Mouse (Mus musculus): Measurements from ENCODE around the gene Grk1. TPM values are rescaled to one million over a fixed set of nuclear protein-coding genes. Genes with fewer than 3 reads are reported as not detected.

Gene Grk1
- polyA plus RNA-seq, 1 experiment = not detected

GRCm38 (mm10) chr8:13386366-13386765, 18.5 kb upstream of the Grk1 start:
- H3K27ac ChIP-seq (ENCODE audit: insufficient read depth, low read depth, low read length) = no peak overlapping the region
- no peaks in the 10 kb centered on the region for H3K4me1 ChIP-seq (ENCODE audit: control insufficient read depth, insufficient read depth, low read length)
- H3K4me3 ChIP-seq (ENCODE audit: insufficient read depth, low read depth, low read length) = no peak overlapping the region
- TF ChIP-seq CTCF (IDR thresholded peaks at IDR 0.05; ENCODE audit: insufficient read depth, low read depth, low read length) (no peak), POLR2A (IDR thresholded peaks at IDR 0.05; ENCODE audit: insufficient read depth, low read depth, low read length) (no peak)
- 80% methylated on average over 13 of the region's 13 CpGs for WGBS

GRCm38 (mm10) chr8:13387728-13388127, 17.2 kb upstream of the Grk1 start:
- no peaks in the 10 kb centered on the region for H3K4me1 ChIP-seq (ENCODE audit: control insufficient read depth, insufficient read depth, low read length)
- TF ChIP-seq CTCF (IDR thresholded peaks at IDR 0.05; ENCODE audit: insufficient read depth, low read depth, low read length) = no peak
- TF ChIP-seq POLR2A (IDR thresholded peaks at IDR 0.05; ENCODE audit: insufficient read depth, low read depth, low read length) = no peak
- no peak overlapping the region for H3K4me3 ChIP-seq (ENCODE audit: insufficient read depth, low read depth, low read length)
- no peak overlapping the region for H3K27ac ChIP-seq (ENCODE audit: insufficient read depth, low read depth, low read length)
- 82% methylated on average over 8 of the region's 8 CpGs for WGBS

GRCm38 (mm10) chr8:13388744-13389143, 16.1 kb upstream of the Grk1 start:
- H3K4me1 ChIP-seq (ENCODE audit: control insufficient read depth, insufficient read depth, low read length) = no peaks in the 10 kb centered on the region
- 91% methylated on average over 2 of the region's 2 CpGs for WGBS
- TF ChIP-seq POLR2A (IDR thresholded peaks at IDR 0.05; ENCODE audit: insufficient read depth, low read depth, low read length) = no peak
- no peak for TF ChIP-seq CTCF (IDR thresholded peaks at IDR 0.05; ENCODE audit: insufficient read depth, low read depth, low read length)
- no peak overlapping the region for H3K4me3 ChIP-seq (ENCODE audit: insufficient read depth, low read depth, low read length)
- no peak overlapping the region for H3K27ac ChIP-seq (ENCODE audit: insufficient read depth, low read depth, low read length)

GRCm38 (mm10) chr8:13393869-13394268, 11.0 kb upstream of the Grk1 start:
- no peak overlapping the region for H3K27ac ChIP-seq (ENCODE audit: insufficient read depth, low read depth, low read length)
- TF ChIP-seq CTCF (IDR thresholded peaks at IDR 0.05; ENCODE audit: insufficient read depth, low read depth, low read length) = no peak
- TF ChIP-seq POLR2A (IDR thresholded peaks at IDR 0.05; ENCODE audit: insufficient read depth, low read depth, low read length) = no peak
- WGBS = 87% methylated on average over 7 of the region's 7 CpGs
- H3K4me1 ChIP-seq (ENCODE audit: control insufficient read depth, insufficient read depth, low read length) = no peaks in the 10 kb centered on the region
- H3K4me3 ChIP-seq (ENCODE audit: insufficient read depth, low read depth, low read length) = no peak overlapping the region

- TF ChIP-seq POLR2A (IDR thresholded peaks at IDR 0.05; ENCODE audit: insufficient read depth, low read depth, low read length) = no peak
- no peak for TF ChIP-seq CTCF (IDR thresholded peaks at IDR 0.05; ENCODE audit: insufficient read depth, low read depth, low read length)
- Histone ChIP-seq H3K4me1 (ENCODE audit: control insufficient read depth, insufficient read depth, low read length) (no peaks in the 10 kb centered on the region), H3K27ac (ENCODE audit: insufficient read depth, low read depth, low read length) (no peak within 1 kb of the TSS), H3K4me3 (ENCODE audit: insufficient read depth, low read depth, low read length) (no peak within 1 kb of the TSS)
- 89% methylated on average over 5 of the region's 5 CpGs for WGBS
Observed at GRCm38 (mm10) chr8:13396725-13397124, 8.2 kb upstream of the Grk1 start, which contains the start of gene Atp4b. Gene Atp4b, minus strand, starts transcription at chr8:13396825.

GRCm38 (mm10) chr8:13403517-13403916, 1.4 kb upstream of the Grk1 start:
- TF ChIP-seq CTCF (IDR thresholded peaks at IDR 0.05; ENCODE audit: insufficient read depth, low read depth, low read length) = no peak
- TF ChIP-seq POLR2A (IDR thresholded peaks at IDR 0.05; ENCODE audit: insufficient read depth, low read depth, low read length) = no peak
- Histone ChIP-seq H3K27ac (ENCODE audit: insufficient read depth, low read depth, low read length) (no peak overlapping the region), H3K4me3 (ENCODE audit: insufficient read depth, low read depth, low read length) (no peak overlapping the region), H3K4me1 (ENCODE audit: control insufficient read depth, insufficient read depth, low read length) (no peaks in the 10 kb centered on the region)
- 80% methylated on average over 6 of the region's 6 CpGs for WGBS

GRCm38 (mm10) chr8:13406011-13406410, 1.1 kb downstream of the Grk1 start:
- no peak overlapping the region for H3K4me3 ChIP-seq (ENCODE audit: insufficient read depth, low read depth, low read length)
- no peak overlapping the region for H3K27ac ChIP-seq (ENCODE audit: insufficient read depth, low read depth, low read length)
- TF ChIP-seq POLR2A (IDR thresholded peaks at IDR 0.05; ENCODE audit: insufficient read depth, low read depth, low read length) (no peak), CTCF (IDR thresholded peaks at IDR 0.05; ENCODE audit: insufficient read depth, low read depth, low read length) (no peak)
- 69% methylated on average over 5 of the region's 5 CpGs for WGBS
- H3K4me1 ChIP-seq (ENCODE audit: control insufficient read depth, insufficient read depth, low read length) = no peaks in the 10 kb centered on the region

- Histone ChIP-seq H3K4me3 (ENCODE audit: insufficient read depth, low read depth, low read length) (no peak overlapping the region), H3K27ac (ENCODE audit: insufficient read depth, low read depth, low read length) (no peak overlapping the region), H3K4me1 (ENCODE audit: control insufficient read depth, insufficient read depth, low read length) (no peaks in the 10 kb centered on the region)
- WGBS = 22% methylated on average over 6 of the region's 6 CpGs
- TF ChIP-seq POLR2A (IDR thresholded peaks at IDR 0.05; ENCODE audit: insufficient read depth, low read depth, low read length) = no peak
- peak; percentile 32; the same call in 1 of the 2 replicates for TF ChIP-seq CTCF (IDR thresholded peaks at IDR 0.05; ENCODE audit: insufficient read depth, low read depth, low read length)
Observed at GRCm38 (mm10) chr8:13411597-13411996, 6.7 kb downstream of the Grk1 start.

GRCm38 (mm10) chr8:13412891-13413558, 8.1 kb downstream of the Grk1 start:
- 63% methylated on average over 13 of the region's 13 CpGs for WGBS
- Histone ChIP-seq H3K4me3 (ENCODE audit: insufficient read depth, low read depth, low read length) (no peak overlapping the region), H3K27ac (ENCODE audit: insufficient read depth, low read depth, low read length) (no peak overlapping the region), H3K4me1 (ENCODE audit: control insufficient read depth, insufficient read depth, low read length) (no peaks in the 10 kb centered on the region)
- TF ChIP-seq CTCF (IDR thresholded peaks at IDR 0.05; ENCODE audit: insufficient read depth, low read depth, low read length) (peak; percentile 22; the same call in 1 of the 2 replicates), POLR2A (IDR thresholded peaks at IDR 0.05; ENCODE audit: insufficient read depth, low read depth, low read length) (no peak)
